Mouse (Mus musculus) activated CD4-positive, CD25-positive, alpha-beta regulatory T cell, adult 4 months (primary cell): Measurements from ENCODE around the gene Pmepa1. TPM values are rescaled to one million over a fixed set of nuclear protein-coding genes. Genes with fewer than 3 reads are reported as not detected.

Experiments used
- ATAC-seq: one replicate; pipeline ENCODE4 v1.8.0; 2017
- polyA plus RNA-seq, 2 experiments: library from polyadenylated mRNA; unstranded; fragments of 100-300 nt; shearing (Covaris generic); gene quantifications; one replicate each; pipeline ENCODE4 v1.2.1; 2017

The Pmepa1 gene
- 10 to 100 TPM in 1 of 2 experiments, 1 to 10 TPM in 1; 8.8 to 12.2 TPM for polyA plus RNA-seq

GRCm38 (mm10) chr2:173276409-173276808 lies at the start of gene Pmepa1:
TSS of gene Pmepa1 (minus strand) at chr2:173276533.
- ATAC-seq, result peak; percentile 75

- no peak for ATAC-seq
Measured at GRCm38 (mm10) chr2:173321754-173322153, 45.4 kb upstream of the Pmepa1 start.

GRCm38 (mm10) chr2:173321194-173321593 lies 44.9 kb upstream of the Pmepa1 start:
- ATAC-seq, result no peak

- no peak for ATAC-seq
Measured at GRCm38 (mm10) chr2:173314291-173314690, 38.0 kb upstream of the Pmepa1 start.

- no peak for ATAC-seq
Measured at GRCm38 (mm10) chr2:173308486-173308885, 32.2 kb upstream of the Pmepa1 start.

- ATAC-seq, result no peak
Measured at GRCm38 (mm10) chr2:173307984-173308383, 31.7 kb upstream of the Pmepa1 start.

- peak; percentile 63 for ATAC-seq
Measured at GRCm38 (mm10) chr2:173307561-173307960, 31.2 kb upstream of the Pmepa1 start.

GRCm38 (mm10) chr2:173306734-173307525 lies 30.6 kb upstream of the Pmepa1 start:
- ATAC-seq, result no peak

GRCm38 (mm10) chr2:173305011-173305410 lies 28.7 kb upstream of the Pmepa1 start:
- ATAC-seq, result no peak

- no peak for ATAC-seq
Measured at GRCm38 (mm10) chr2:173300663-173301630, 24.6 kb upstream of the Pmepa1 start.

- no peak for ATAC-seq
Measured at GRCm38 (mm10) chr2:173296408-173296807, 20.1 kb upstream of the Pmepa1 start.

- ATAC-seq, result no peak
Measured at GRCm38 (mm10) chr2:173293042-173293441, 16.7 kb upstream of the Pmepa1 start.

GRCm38 (mm10) chr2:173292551-173292950 lies 16.2 kb upstream of the Pmepa1 start:
- ATAC-seq, result no peak

- ATAC-seq, result no peak
Measured at GRCm38 (mm10) chr2:173290981-173291380, 14.6 kb upstream of the Pmepa1 start.

- no peak for ATAC-seq
Measured at GRCm38 (mm10) chr2:173289928-173290327, 13.6 kb upstream of the Pmepa1 start.

GRCm38 (mm10) chr2:173285816-173286538 lies 9.6 kb upstream of the Pmepa1 start:
- no peak for ATAC-seq

- ATAC-seq, result no peak
Measured at GRCm38 (mm10) chr2:173284771-173285170, 8.4 kb upstream of the Pmepa1 start.

- no peak for ATAC-seq
Measured at GRCm38 (mm10) chr2:173282191-173282590, 5.9 kb upstream of the Pmepa1 start.

GRCm38 (mm10) chr2:173281021-173281937 lies 4.9 kb upstream of the Pmepa1 start:
- no peak for ATAC-seq

- ATAC-seq, result no peak
Measured at GRCm38 (mm10) chr2:173278846-173279580, 2.7 kb upstream of the Pmepa1 start.

GRCm38 (mm10) chr2:173276859-173277258 lies 526 bp upstream of the Pmepa1 start:
- no peak for ATAC-seq
